Mouse (Mus musculus) lung, postnatal 0 days (tissue): ENCODE results near the gene Fgl2.

Experiments used
- CTCF ChIP-seq: IDR thresholded peaks from 2 replicates; pipeline ENCODE4 v1.5.1; 2016; ENCODE audit warnings: antibody characterized with exemption, mild to moderate bottlenecking
- EP300 ChIP-seq: IDR thresholded peaks from 2 replicates; pipeline ENCODE4 v1.6.1; 2016; ENCODE audit warnings: antibody characterized with exemption, mild to moderate bottlenecking, control low read depth

DNA sequence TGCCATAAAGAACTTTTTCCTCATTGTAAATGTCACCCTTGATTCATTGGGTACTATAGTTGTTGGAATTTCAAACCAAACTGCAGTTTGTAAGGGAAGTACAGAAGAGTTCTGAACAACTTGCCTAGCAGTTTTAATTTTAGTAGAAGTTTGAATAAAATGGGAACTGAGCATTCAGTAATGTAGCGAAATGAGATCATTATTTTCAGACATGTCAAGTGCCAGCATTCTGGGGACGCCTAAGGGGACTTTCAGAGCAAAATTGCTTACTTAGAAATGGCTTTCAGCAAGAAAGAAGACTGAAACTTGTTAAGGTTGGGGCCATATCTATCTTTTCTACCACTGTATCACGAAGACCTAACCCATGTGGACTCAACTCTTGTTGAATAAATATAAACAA is 13.8 kb upstream of the Fgl2 start:
- TF ChIP-seq CTCF (no peak), EP300 (no peak)
